Mouse (Mus musculus) stomach, postnatal 0 days (tissue): Measurements from ENCODE around the gene Sned1. TPM values are rescaled to one million over a fixed set of nuclear protein-coding genes. Genes with fewer than 3 reads are reported as not detected.
A peak's percentile ranks its signal among the peaks of the same experiment; 100 is the strongest.

Source experiments
- ATAC-seq: fragments of 200-750 bp; cut with Nextera tagmentation; 2 replicates; pipeline ENCODE4 v1.8.0; 2017; ENCODE audit not compliant: low FRiP score, low TSS enrichment
- DNase-seq: peaks from one replicate; pipeline ENCODE4 v3.0.0-alpha.2; 2016; ENCODE audit warnings: low spot score
- H3K27ac ChIP-seq: fragments of 300-500 bp; sonication (generic); replicated peaks from 2 replicates; pipeline ENCODE4 v1.5.1; 2014; ENCODE audit warnings: mild to moderate bottlenecking, control low read depth
- H3K27me3 ChIP-seq: fragments of 300-500 bp; sonication (generic); 2 replicates; pipeline ENCODE4 v1.6.1; 2014; ENCODE audit warnings: low read length; ENCODE audit not compliant: control insufficient read depth, insufficient read depth
- H3K36me3 ChIP-seq: fragments of 300-500 bp; sonication (generic); 2 replicates; pipeline ENCODE4 v1.6.1; 2014; ENCODE audit warnings: low read length, mixed read lengths; ENCODE audit not compliant: control insufficient read depth, insufficient read depth
- H3K4me1 ChIP-seq: fragments of 300-500 bp; sonication (generic); replicated peaks from 2 replicates; pipeline ENCODE4 v1.6.1; 2014; ENCODE audit warnings: antibody characterized with exemption; ENCODE audit not compliant: control insufficient read depth, insufficient read depth
- H3K4me2 ChIP-seq: fragments of 300-500 bp; sonication (generic); replicated peaks from 2 replicates; pipeline ENCODE4 v1.6.1; 2014; ENCODE audit warnings: low read depth, mild to moderate bottlenecking, control low read depth, moderate library complexity
- H3K4me3 ChIP-seq: fragments of 300-500 bp; sonication (generic); 2 replicates; pipeline ENCODE4 v1.5.1; 2014; ENCODE audit warnings: low read depth, low read length, control low read depth
- H3K9ac ChIP-seq: fragments of 300-500 bp; sonication (generic); 2 replicates; pipeline ENCODE4 v1.6.1; 2014; ENCODE audit warnings: mild to moderate bottlenecking, low read length, control low read depth, mixed read lengths
- H3K9me3 ChIP-seq: fragments of 300-500 bp; sonication (generic); 2 replicates; pipeline ENCODE4 v1.6.1; 2016; ENCODE audit warnings: low read length; ENCODE audit not compliant: control insufficient read depth
- CTCF ChIP-seq: IDR thresholded peaks from 2 replicates; pipeline ENCODE4 v1.5.1; 2016; ENCODE audit warnings: antibody characterized with exemption, low read depth, mild to moderate bottlenecking, moderate library complexity
- EP300 ChIP-seq: optimal IDR thresholded peaks from 2 replicates; pipeline ENCODE3; 2016; ENCODE audit warnings: antibody characterized with exemption
- WGBS: fragments of 180-500 bp; shearing (Covaris S2); extraction: QIAGEN DNeasy Blood & Tissue Kit; methylation state at CpG from one replicate; pipeline ENCODE4 v1.1.7; 2014; 5-methylcytosine and 5-hydroxymethylcytosine counted together
- polyA plus RNA-seq: library from polyadenylated mRNA; unstranded; fragments of >200 nt; fragmentation: Nextera tagmentation; extraction: Ambion mirVana; gene quantifications from 2 replicates; pipeline ENCODE4 v1.2.1, GENCODE M21; 2015

The Sned1 gene
- polyA plus RNA-seq, 1 experiment from 2014 or later: 1.4 TPM

DNA sequence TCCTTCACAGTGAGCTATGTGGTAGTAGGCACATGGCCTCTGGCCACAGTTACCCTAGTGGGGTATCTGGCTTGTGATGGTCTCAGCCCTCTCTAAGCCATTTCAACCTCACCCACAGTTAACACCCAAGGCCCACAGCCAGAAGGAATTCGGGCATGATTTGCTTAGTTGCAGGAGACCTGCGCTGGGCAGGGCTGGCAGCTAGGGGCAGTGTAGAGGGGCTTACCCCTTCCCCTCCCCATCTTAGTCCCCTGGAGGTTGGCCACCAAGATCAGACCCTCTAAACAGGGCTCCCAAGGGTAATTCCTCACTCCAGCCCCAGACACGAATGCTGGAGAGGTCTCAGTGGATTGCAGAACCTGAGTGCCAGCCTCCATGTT is 894 bp downstream of the Sned1 start:
- H3K9ac ChIP-seq: peak overlapping the region; percentile 64; the same call in 1 of the 2 replicates
- H3K4me3 ChIP-seq: peak overlapping the region; percentile 58
- WGBS: 32% methylated on average over 3 of the region's 3 CpGs
- H3K4me2 ChIP-seq: peak overlapping the region; percentile 99
- no peaks in the 10 kb centered on the region for H3K36me3 ChIP-seq
- no peaks in the 10 kb centered on the region for H3K4me1 ChIP-seq
- DNase-seq (peak; percentile 34), ATAC-seq (0 out of 2 replicates have a peak, but pooled peaks have one; percentile 30)
- H3K27ac ChIP-seq: 0 out of 2 replicates have a peak overlapping the region, but pooled peaks have one; percentile 45
- H3K9me3 ChIP-seq: no peaks in the 10 kb centered on the region
- H3K27me3 ChIP-seq: no peaks in the 10 kb centered on the region
- no peak for TF ChIP-seq EP300
- TF ChIP-seq CTCF: peak; percentile 57

DNA sequence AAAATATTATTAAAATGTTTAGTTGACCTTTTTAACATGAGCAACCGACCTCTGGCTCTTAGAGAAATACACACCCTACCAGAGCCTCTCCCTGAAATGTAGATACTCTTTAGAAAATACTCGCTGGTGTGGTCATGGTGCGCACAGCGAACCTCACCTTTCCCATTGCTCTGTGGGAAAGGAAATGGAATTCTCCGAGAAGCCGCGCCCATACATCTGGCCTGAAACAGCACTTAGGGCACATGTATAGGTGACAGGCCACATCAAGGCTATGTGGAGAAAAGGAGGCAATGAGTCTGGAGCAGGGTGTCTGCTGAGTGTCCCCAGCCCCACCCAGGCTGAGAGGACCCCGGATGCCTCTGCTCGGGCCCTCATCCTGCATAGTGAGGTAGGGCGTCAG is 2.0 kb downstream of the Sned1 start:
- no peak for ATAC-seq
- no peak overlapping the region for H3K4me3 ChIP-seq
- H3K4me1 ChIP-seq: no peaks in the 10 kb centered on the region
- no peaks in the 10 kb centered on the region for H3K36me3 ChIP-seq
- TF ChIP-seq CTCF: no peak
- no peak for TF ChIP-seq EP300
- H3K9ac ChIP-seq: no peak overlapping the region
- no peak overlapping the region for H3K27ac ChIP-seq
- no peaks in the 10 kb centered on the region for H3K27me3 ChIP-seq
- DNase-seq: no peak
- H3K4me2 ChIP-seq: no peak overlapping the region
- no peaks in the 10 kb centered on the region for H3K9me3 ChIP-seq
- 77% methylated on average over 10 of the region's 10 CpGs for WGBS

DNA sequence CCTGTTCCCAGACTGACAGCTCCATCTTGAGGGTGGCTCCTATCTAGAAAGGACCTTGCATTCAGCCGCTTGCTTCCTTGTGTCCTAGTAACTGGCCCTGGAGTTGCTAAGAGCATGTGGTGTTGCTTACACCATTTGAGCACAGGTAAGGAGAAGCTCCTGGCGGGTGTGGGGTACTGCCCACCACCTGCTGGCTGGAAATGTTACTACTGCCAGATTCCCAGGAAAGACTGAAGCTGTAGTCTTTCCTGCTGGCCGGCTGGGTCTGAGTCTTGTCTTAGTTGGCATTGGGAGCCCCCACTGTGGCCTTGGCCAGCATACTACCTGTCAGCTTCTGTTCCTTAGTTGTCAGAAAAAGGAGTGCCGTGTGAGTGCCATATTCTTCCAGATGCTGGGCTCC is 2.6 kb downstream of the Sned1 start:
- TF ChIP-seq CTCF (peak; percentile 72), EP300 (no peak)
- H3K9me3 ChIP-seq: no peaks in the 10 kb centered on the region
- H3K4me3 ChIP-seq: no peak overlapping the region
- no peak overlapping the region for H3K4me2 ChIP-seq
- WGBS: 55% methylated on average over 4 of the region's 4 CpGs
- no peaks in the 10 kb centered on the region for H3K4me1 ChIP-seq
- H3K36me3 ChIP-seq: no peaks in the 10 kb centered on the region
- ATAC-seq (peak; percentile 26; the same call in 1 of the 2 replicates), DNase-seq (peak; percentile 59)
- no peak overlapping the region for H3K9ac ChIP-seq
- H3K27me3 ChIP-seq: no peaks in the 10 kb centered on the region
- H3K27ac ChIP-seq: no peak overlapping the region

DNA sequence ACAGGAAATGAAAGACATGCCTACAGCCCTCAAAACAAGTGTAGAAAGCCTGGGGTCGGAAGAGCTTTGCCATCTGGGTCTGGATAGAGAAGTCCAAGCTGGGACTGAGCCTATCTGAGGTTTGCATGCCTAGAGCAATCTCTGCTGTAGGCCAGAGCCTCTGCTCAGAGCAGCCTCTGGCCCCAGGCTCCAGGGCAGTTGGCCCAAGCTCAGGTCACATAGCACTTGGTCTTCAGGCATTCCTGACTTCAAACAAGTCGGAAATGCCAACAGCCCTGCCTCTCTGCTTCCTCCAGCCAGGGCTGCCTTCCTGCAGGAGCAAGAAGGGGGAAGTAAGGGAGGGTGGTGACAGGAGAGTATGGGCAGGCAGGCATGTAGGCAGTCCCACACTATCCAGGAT is 10.3 kb downstream of the Sned1 start:
- Histone ChIP-seq H3K4me3 (no peak overlapping the region), H3K36me3 (no peaks in the 10 kb centered on the region), H3K9me3 (no peaks in the 10 kb centered on the region), H3K4me1 (no peaks in the 10 kb centered on the region), H3K27me3 (no peaks in the 10 kb centered on the region), H3K4me2 (no peak overlapping the region), H3K27ac (no peak overlapping the region), H3K9ac (no peak overlapping the region)
- TF ChIP-seq EP300: no peak
- TF ChIP-seq CTCF: no peak
- DNase-seq (no peak), ATAC-seq (no peak)
- 43% methylated on average over 2 of the region's 2 CpGs for WGBS

DNA sequence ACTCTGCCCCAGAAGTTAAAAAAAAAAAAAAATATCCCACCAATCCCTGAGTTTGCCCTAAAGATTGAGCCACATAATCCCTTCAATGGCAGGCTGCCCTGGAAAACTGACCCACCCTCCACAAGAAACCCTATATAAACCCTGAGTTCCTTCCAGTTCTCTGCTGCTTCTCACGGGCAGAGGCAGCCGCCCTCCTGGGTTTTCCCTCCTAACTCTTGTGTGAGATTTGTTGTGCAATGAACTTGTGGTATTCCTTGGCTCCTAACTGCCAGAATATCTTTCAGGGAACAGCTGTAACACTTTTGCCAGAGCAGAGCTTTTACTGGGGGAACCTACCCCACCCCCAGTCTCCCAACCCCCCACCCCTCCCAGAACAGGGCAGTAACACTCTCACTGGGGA is 16.9 kb downstream of the Sned1 start:
- Histone ChIP-seq H3K27me3 (no peaks in the 10 kb centered on the region), H3K9me3 (no peaks in the 10 kb centered on the region), H3K4me1 (no peaks in the 10 kb centered on the region), H3K4me2 (no peak overlapping the region), H3K36me3 (no peaks in the 10 kb centered on the region), H3K4me3 (no peak overlapping the region), H3K9ac (no peak overlapping the region), H3K27ac (no peak overlapping the region)
- no peak for TF ChIP-seq EP300
- TF ChIP-seq CTCF: no peak
- ATAC-seq (no peak), DNase-seq (no peak)
- WGBS: 35% methylated on average over 2 of the region's 2 CpGs

DNA sequence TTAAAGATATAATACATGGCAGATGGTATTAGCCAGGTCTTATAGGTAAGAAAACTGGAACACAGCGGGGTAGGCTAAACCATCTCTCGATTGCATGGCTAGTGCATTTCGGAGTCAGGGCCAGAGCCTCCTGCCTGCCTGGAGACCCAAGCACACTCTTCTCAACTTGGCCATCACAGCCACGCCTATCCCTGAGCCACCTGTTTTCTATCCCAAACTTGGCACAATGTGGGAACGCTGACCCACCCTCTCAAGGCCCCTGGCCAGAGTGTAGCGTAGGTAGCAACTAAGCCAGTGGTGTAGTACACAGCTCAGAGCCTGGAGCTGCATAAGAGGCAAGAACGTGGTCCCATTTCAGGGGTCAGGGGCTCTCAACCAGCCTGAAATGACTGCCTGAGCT is 20.1 kb downstream of the Sned1 start:
- Histone ChIP-seq H3K9ac (no peak overlapping the region), H3K36me3 (no peaks in the 10 kb centered on the region), H3K27me3 (no peaks in the 10 kb centered on the region), H3K4me3 (no peak overlapping the region), H3K27ac (no peak overlapping the region), H3K4me2 (no peak overlapping the region), H3K9me3 (no peaks in the 10 kb centered on the region), H3K4me1 (no peaks in the 10 kb centered on the region)
- TF ChIP-seq CTCF (no peak), EP300 (no peak)
- ATAC-seq: no peak
- no peak for DNase-seq
- 81% methylated on average over 7 of the region's 7 CpGs for WGBS
